Mouse (Mus musculus) NIH3T3 (cell line): ENCODE data around the gene Mfap3l.
"Not testable (repeated sequence)": the region's sequence is repeated elsewhere in the genome, so short reads cannot be mapped to it uniquely, and the experiment has no call there.

Experiments
- DNase-seq: peaks from one replicate; pipeline ENCODE4 v3.0.0-alpha.2; 2012; ENCODE audit warnings: low read depth

The Mfap3l gene

DNA sequence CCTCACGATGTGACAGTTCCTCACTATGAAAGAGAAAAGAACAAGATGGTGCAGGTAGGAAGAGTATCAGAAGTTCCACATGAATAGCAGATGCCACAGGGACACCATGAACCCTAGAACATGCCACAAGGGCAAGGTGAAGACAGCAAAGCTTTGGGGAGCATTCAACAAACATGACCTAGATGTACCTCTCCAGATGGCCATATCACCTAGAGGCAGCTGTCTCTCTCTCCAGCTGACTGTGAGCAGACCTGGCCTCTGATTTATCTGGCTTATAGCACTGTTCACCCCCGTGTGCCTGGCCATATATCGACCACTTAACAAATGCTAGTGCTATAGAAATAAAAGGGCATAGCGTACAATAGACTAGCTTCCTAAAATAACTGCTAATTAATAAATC, 17.5 kb downstream of the Mfap3l start:
- DNase-seq: no peak

DNA sequence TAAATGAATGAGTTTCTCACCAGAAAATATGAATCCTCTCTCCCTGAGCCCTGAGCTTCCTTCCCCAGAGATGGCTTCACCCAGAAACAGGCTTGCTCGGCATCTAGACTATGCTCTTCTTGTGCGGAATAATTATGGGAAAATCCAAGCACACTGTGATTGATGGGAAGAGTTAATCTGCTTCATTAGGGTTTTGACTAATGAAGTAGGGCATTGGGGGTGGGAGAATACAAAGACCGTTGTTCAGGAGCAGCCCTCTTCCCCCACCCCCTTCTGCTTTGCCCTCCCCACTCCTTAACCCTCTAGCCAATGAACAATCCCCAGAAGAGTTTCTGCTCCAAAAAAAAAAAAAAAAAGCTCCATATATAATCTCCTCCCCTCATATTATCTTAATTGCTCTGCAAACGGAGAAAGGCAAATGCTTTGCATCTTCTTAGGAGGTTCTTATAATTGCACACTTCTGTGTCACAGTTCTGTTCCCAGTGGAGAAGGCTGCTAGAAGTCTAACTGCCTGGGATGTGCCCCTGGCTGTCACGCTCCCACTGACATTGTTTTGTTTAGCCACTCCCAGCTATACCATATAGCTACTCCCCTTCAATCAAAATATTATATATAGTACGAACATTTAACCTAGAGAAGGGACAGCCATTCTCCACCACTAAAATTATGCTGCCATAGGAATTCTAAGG, 24.9 kb downstream of the Mfap3l start:
- no peak for DNase-seq

DNA sequence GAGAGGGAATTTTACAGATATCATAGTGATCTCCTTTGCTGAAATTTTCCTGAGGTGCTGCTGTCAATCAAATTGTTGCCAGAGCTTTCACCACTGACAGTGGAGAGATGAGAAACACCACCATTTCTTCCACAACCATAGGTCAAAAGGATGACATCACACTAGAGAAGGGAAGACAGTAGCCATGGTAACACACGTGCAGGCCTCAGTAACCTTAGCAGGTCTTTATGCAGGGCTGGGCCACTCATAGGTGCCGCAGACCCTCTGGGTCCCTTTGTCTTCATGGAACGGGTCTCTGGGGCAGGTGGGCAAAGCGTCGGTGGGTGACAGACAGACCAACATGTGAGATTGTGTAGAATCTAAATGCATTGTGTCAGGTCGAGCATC, 25.5 kb downstream of the Mfap3l start:
- no peak for DNase-seq

DNA sequence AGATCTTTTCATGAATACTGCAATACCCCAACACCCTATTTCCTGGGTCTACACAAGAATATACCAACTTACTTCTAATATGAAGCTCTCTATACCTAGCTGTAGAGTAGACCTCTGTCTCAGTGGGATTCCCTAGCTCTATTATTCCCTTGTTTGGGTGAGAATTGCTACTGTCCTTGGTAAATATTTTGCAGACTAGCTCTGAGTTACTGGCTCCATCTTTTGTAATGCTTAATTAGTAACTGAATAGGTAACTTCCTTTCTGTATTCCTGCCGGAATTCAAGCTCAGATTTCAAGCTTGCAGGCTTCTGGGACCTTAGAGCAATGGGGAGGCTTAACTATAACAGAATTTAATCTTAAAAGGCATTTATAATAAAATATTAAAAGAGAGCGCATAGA, 26.1 kb downstream of the Mfap3l start:
- not testable (repeated sequence) for DNase-seq

DNA sequence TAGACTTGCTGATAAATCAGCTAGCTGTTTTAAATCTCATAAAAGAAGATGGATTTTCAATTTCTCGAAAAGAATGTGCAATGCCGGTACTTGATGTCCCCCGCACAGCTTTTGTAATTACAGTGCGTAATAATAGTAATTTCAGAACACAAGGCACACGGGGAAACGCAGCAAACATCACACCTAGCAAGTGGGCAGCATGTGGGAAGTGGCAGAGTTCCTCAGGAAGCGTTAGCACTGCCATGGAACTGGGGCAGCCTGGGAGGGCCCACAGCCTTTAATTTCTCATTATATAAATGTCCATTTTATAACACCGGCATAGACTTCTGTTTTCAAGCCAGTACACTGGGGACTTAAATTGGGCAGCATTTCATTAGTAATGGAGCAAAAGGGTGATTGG, 27.1 kb downstream of the Mfap3l start:
- DNase-seq: no peak

DNA sequence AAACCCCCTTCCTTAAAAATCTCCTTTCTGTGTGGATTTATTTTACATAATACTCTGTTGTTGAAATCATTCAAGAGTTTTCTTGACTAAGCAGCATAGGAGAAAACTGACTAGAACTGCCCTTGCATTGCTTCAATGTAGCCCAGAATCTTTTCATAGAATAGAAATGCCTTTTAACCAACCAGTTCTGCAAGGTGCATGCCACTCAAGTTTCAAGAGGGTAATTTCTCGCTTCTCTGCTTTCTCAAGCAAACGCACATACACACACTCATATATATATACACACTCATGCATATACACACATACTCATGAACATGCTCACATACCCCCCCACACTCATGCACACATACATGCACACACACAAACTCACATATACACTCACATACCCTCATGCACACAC, 28.6 kb downstream of the Mfap3l start:
- DNase-seq: no peak

DNA sequence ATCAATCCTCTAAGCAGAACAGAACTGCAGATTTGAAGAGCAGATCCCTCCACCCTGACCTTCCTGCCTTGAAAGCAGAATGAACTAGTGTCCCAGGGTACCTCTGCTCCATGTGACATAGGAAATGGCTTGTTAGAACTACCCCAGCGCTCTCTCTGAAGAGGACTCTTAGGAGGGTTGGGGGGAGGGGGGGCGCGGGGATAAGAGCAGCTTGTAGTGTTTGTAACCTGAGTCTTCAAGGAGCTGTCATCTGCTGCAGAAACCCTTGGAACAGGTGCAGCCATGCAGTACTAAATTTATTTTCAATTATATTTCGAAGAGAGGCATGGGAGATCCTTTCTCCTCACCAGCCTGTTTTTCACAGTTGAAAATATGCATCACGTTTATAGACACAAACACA, 30.9 kb downstream of the Mfap3l start:
- DNase-seq: no peak

DNA sequence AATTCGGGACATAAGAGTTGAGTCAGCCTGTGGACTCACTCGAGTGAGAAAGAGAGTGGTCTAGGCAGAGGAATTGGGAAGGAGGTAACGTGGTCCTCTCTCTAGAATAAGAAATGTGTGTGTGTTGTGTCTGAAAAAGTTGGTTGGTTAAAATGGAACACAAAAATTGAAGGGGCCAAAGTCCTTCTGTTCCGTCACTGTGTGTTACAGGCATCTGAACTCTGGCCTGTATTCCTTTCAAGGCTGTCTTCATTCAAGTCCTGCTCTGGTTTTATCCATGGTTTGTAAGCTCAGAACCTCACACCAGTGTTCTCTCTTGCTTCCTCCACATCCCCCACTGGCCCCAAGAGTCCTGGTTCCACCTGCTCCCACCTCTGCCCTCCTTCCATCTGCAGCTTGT, 33.2 kb downstream of the Mfap3l start:
- DNase-seq: no peak

DNA sequence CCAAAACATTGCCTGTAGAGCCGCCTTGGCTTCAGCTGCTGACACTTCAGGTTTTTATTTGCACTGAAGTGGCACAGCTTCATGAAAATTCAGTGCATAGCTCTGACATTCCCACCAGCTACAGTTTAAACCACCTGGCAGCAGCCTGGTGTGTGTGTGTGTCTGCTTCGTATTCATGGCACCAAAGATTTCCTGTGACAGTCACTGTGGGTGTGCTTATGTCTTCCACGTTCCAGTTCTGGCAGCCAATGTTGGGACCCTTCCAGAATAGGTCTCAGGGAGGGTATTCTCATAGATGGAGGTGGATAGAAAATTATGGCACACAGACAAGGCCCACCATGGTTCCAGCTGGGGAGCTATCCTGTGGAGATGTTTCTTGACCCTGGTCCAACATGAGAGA, 34.2 kb downstream of the Mfap3l start:
- DNase-seq: no peak

DNA sequence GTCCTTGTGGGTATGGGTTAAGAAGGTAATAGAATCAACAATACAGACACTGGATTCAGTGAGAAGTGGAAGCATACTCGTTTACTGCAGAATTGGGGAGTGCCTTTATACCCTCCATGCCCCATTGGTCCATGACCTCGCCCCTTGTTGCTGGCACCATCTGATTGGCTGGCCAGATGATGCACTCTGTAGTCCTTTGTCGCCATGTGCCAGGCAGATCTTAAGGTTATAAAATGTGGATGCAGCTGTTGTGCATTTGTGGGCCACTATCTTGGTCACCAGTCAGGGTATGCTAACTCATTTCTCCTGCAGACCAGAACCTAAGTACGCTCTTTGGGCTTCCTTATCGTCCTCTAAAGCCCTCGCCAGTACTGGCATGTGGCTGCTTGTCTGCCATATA, 46.0 kb downstream of the Mfap3l start:
- no peak for DNase-seq

DNA sequence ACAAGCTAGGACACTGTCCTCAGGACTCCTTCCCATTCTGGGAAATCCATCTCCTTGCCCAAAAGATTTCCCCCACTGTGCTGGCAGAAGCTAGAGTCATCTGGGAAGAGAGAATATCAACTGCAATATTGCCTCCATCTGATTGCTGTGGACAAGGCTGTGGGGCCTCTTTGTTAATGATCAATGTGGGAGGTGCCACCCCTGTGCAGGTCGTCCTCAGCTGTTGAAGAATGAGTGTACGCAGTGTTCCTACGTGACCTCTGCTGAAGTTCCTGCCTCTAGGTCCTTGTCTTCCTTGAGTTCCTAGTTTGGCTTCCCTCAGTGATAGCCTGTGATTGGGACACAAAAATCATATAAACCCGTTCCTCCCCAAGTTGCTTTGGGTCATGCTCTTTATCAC, 49.2 kb downstream of the Mfap3l start:
- no peak for DNase-seq

DNA sequence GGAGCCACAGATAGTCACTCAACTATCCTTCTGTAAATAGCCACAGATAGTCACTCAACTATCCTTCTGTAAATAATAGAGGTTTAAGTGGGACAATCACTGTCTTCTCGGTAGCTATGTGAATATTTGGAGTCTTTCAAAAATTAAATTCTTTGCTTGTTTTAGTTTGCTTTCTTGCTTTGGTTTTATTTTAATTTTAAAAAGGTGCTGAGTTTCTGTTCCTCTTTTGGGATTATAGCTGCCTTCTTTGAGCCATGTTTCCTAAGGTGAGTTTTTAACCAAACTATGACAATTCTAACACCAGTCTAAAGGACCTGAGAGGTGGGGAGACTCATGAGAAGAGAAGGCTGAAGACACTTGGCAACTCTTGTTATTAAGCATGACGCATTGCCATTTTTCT, 49.7 kb downstream of the Mfap3l start:
- DNase-seq: no peak

DNA sequence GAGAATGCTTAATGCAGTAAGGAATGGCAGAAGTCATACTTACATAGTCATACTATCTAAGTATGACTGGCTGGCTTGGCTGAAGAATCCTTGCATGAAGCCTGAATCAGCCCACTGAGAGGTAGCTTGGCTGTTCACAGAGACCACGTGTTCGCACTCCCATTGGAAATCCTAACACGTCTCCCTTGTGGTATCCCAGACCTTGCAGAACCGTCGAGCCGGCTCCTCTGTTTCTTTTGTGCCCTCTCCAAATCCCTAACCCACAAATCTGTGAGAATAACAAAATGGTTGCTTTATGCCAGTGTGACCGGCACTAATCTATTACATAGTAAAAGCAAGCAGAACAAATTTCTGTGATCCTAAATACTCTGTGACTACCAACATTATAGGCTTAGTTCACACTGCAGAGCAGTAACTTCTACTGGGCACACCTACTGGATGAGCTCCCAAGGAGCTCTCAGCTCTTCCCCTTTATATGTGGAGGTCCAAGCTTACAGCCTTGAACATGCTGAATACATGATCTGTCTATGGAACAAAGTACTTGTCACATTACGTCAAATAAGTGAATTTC, 79.0 kb downstream of the Mfap3l start:
- DNase-seq: no peak

DNA sequence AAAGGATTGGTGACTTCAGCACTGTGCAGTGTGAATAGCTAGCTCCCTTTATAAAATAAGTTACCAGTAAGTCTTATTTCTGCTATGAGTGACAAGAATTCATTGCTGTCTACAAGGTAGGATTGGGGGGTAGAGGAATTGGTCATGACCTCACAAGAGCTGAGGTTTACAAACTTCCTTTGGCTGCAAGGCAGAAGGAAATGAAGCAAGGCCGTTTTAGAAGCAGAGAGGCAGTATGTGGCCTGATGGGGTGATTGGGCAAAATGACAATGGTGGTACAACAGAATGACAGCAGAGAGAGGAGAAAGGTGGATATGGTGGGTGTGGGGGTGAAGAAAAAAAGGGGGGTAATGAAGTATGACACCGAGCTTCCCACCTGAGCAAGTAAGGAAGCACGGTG, 82.1 kb downstream of the Mfap3l start:
- no peak for DNase-seq

DNA sequence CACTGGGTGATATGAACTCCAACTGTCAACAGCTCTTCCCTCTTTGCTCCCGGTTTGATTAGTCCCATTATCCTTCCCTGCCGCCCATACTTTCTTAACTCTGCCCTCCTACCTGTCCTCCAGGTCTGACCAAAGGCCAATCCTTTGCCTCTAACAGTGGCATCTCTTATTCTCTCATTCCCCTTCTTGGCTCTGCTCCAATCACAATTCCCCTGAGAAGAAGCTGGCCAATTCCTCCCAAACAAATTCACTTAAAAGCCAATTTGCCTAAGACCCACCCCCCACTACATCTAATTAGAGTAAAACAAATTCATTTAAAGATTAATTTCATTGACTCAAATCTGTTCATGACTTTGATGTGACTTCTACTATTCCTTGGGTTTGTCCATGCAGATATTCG, 86.1 kb downstream of the Mfap3l start:
- DNase-seq: no peak
